ENCODE assay signal across 9 mouse cellular contexts in the genomic region with DNA sequence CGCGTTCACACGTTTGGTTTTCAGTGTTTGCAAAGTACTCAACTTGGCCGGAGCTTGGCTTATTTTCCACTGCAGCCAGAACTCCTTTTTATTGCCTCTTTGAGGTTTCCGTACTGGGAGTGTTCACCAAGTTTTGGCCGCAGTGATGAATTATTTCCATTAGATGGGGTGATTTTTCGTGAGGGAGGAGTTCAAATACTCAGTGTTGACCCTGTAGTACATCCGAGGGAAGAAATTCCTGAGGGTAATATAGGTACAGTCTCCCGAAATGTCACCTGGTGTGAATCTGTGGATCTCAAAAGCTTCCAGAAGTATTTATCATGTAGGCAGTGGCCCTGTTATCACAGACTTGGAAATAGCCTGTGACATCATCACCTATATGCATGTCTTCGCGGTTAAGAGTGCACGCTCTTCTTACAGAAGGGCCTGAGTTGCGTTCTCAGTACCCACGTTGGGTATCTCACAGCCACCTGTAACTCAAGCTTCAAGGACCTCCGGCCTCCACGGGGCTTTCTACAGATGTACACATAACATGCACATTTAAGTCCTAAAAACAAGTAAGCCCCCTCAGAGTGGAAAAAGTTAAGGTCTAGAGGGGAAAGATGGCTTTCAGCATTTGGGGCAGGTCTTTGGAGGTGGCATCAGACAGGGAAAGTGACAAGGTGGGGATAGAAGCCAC. TPM values are rescaled to one million over a fixed set of nuclear protein-coding genes. Genes with fewer than 3 reads are reported as not detected.
DNase-seq lines count a peak whose midpoint lies in the region; ATAC-seq and TF ChIP-seq lines count a peak whose summit lies in the region.
"Had no signal": no experiment of that assay in that cellular context is flagged by ENCODE, and none has a peak within 500 bp of the region (broad histone marks: within the 10 kb centered on the region; RNA-seq: fewer than 3 reads in every experiment).

No protein-coding gene starts in this region.

- H3K9me3 ChIP-seq in heart, embryonic 14.5 days (ENCODE audit: control insufficient read depth, low read length), result no peaks in the 10 kb centered on the region
- no peaks in the 10 kb centered on the region for H3K9me3 ChIP-seq in hindbrain, embryonic 11.5 days (ENCODE audit: control insufficient read depth, low read length)
- no peaks in the 10 kb centered on the region for H3K9me3 ChIP-seq in midbrain, embryonic 12.5 days

- peak overlapping the region; percentile 94 for H3K4me2 ChIP-seq in heart, embryonic 14.5 days (ENCODE audit: low read length)
- peak overlapping the region; percentile 96 for H3K4me2 ChIP-seq in hindbrain, embryonic 11.5 days (replicated peaks; ENCODE audit: low read depth, low read length)
- H3K4me2 ChIP-seq in midbrain, embryonic 12.5 days (replicated peaks), result peak overlapping the region; percentile 95

- no peak for ATAC-seq in heart, embryonic 14.5 days (ENCODE audit: insufficient number of reproducible peaks, insufficient read depth, low FRiP score, low read depth)
- ATAC-seq in hindbrain, embryonic 11.5 days (ENCODE audit: low FRiP score), result no peak
- ATAC-seq in midbrain, embryonic 12.5 days (ENCODE audit: low FRiP score, low read depth), result no peak

- peak overlapping the region; percentile 80 to 99 for H3K27ac ChIP-seq in heart, embryonic 14.5 days (replicated peaks in 1 of 2; ENCODE audit: control insufficient read depth in 1 of 2, insufficient read depth in 1 of 2, low read depth in 2 of 2, low read length in 2 of 2)
- peak overlapping the region; percentile 65 for H3K27ac ChIP-seq in bone marrow macrophage, adult 2 months (ENCODE audit: insufficient read depth, low read depth, low read length)
- H3K27ac ChIP-seq in hindbrain, embryonic 11.5 days (ENCODE audit: low read depth, low read length), result no peak overlapping the region
- H3K27ac ChIP-seq in midbrain, embryonic 12.5 days (replicated peaks), result peak overlapping the region; percentile 60

- H3K4me1 ChIP-seq in heart, embryonic 14.5 days (ENCODE audit: control insufficient read depth in 2 of 2, insufficient read depth in 2 of 2, low read length in 2 of 2), result peaks cover 18 to 28% of the 10 kb centered on the region in 2 experiments
- H3K4me1 ChIP-seq in bone marrow macrophage, adult 2 months (ENCODE audit: control insufficient read depth, insufficient read depth, low read length), result peaks cover 36% of the 10 kb centered on the region
- H3K4me1 ChIP-seq in hindbrain, embryonic 11.5 days (replicated peaks; ENCODE audit: control insufficient read depth, insufficient read depth, low read length), result 0 out of 2 replicates have a peak, but pooled peaks cover 2% of the 10 kb centered on the region
- peaks cover 30% of the 10 kb centered on the region for H3K4me1 ChIP-seq in midbrain, embryonic 12.5 days

- no peak for DNase-seq in heart, adult 8-10 months (ENCODE audit: low spot score)
- DNase-seq in hindbrain, embryonic 11.5 days (ENCODE audit: low spot score), result no peak
- DNase-seq in frontal cortex, postnatal 10 days (ENCODE audit: low spot score in 2 of 2), result no peak
- DNase-seq in adrenal gland, postnatal 10 days, result no peak
- DNase-seq in c-Kit-positive CD71-positive TER-119-positive erythroid progenitor cells, embryonic 14.5 days (ENCODE audit: low spot score), result no peak

- no peak for TF ChIP-seq CTCF in bone marrow macrophage, adult 2 months (IDR thresholded peaks at IDR 0.05; ENCODE audit: low read depth, low read length)

- no peak for TF ChIP-seq POLR2A in bone marrow macrophage, adult 2 months (IDR thresholded peaks at IDR 0.05; ENCODE audit: borderline replicate concordance, low read depth, low read length)

- no peaks in the 10 kb centered on the region for H3K27me3 ChIP-seq in heart, embryonic 14.5 days (ENCODE audit: control insufficient read depth, insufficient read depth, low read length)
- no peaks in the 10 kb centered on the region for H3K27me3 ChIP-seq in hindbrain, embryonic 11.5 days (ENCODE audit: control insufficient read depth, insufficient read depth, low read length)
- H3K27me3 ChIP-seq in midbrain, embryonic 12.5 days, result no peaks in the 10 kb centered on the region
- H3K27me3 ChIP-seq: Patski had no signal

- 35% methylated on average over 16 of the region's 16 CpGs for WGBS in heart, embryonic 14.5 days
- WGBS in hindbrain, embryonic 11.5 days, result 61% methylated on average over 16 of the region's 16 CpGs
- 57% methylated on average over 16 of the region's 16 CpGs for WGBS in midbrain, embryonic 12.5 days

- H3K36me3 ChIP-seq in heart, embryonic 14.5 days (ENCODE audit: control insufficient read depth, insufficient read depth, low read length), result no peaks in the 10 kb centered on the region
- H3K36me3 ChIP-seq in hindbrain, embryonic 11.5 days (ENCODE audit: control insufficient read depth, insufficient read depth, low read length), result no peaks in the 10 kb centered on the region
- no peaks in the 10 kb centered on the region for H3K36me3 ChIP-seq in midbrain, embryonic 12.5 days

- H3K9ac ChIP-seq in heart, embryonic 14.5 days (ENCODE audit: low read length), result peak overlapping the region; percentile 60
- H3K9ac ChIP-seq in hindbrain, embryonic 11.5 days (ENCODE audit: low read depth, low read length), result no peak overlapping the region
- H3K9ac ChIP-seq in midbrain, embryonic 12.5 days (replicated peaks), result 0 out of 2 replicates have a peak overlapping the region, but pooled peaks have one; percentile 34

- peak overlapping the region; percentile 44 to 84 for H3K4me3 ChIP-seq in heart, embryonic 14.5 days (ENCODE audit: control insufficient read depth in 1 of 2, insufficient read depth in 1 of 2, low read depth in 1 of 2, low read length in 2 of 2)
- peak overlapping the region; percentile 58 for H3K4me3 ChIP-seq in bone marrow macrophage, adult 2 months (ENCODE audit: insufficient read depth, low read length)
- H3K4me3 ChIP-seq in hindbrain, embryonic 11.5 days (ENCODE audit: low read depth, low read length), result peak overlapping the region; percentile 19; the same call in 1 of the 2 replicates
- H3K4me3 ChIP-seq in midbrain, embryonic 12.5 days, result peak overlapping the region; percentile 95

RNA-seq across cellular contexts. Expression of gene Mxi1, which starts 4.4 kb away (rescaled TPM):
- 46.0 and 49.7 TPM in 2 replicates for polyA plus RNA-seq in heart, embryonic 14.5 days (2014; fragmentation: Nextera tagmentation; extraction: Ambion mirVana)
- 10 to 100 TPM; 38.7 to 49.2 (median 46.0) TPM for total RNA-seq in heart, adult 8-10 months (2022)
- polyA plus RNA-seq in bone marrow macrophage, adult 2 months (2012; ENCODE audit: insufficient read depth, insufficient read length, missing spikeins), result 48.3 and 49.2 TPM in 2 replicates
- 59.6 and 73.7 TPM in 2 replicates for polyA plus RNA-seq in hindbrain, embryonic 11.5 days (2014; fragmentation: Nextera tagmentation; extraction: Ambion mirVana)
- polyA plus RNA-seq in midbrain, embryonic 12.5 days (2016; fragmentation: Nextera tagmentation; extraction: Ambion mirVana), result 71.3 and 77.8 TPM in 2 replicates
- total RNA-seq in adrenal gland, postnatal 10 days (2021), result 10 to 100 TPM; 31.0 to 31.7 TPM

RNA-seq across cellular contexts. Expression of gene Gm10197, which starts 56.9 kb away (rescaled TPM):
- polyA plus RNA-seq in heart, embryonic 14.5 days (2014; fragmentation: Nextera tagmentation; extraction: Ambion mirVana), result not detected in 2 replicates
- total RNA-seq in heart, adult 8-10 months (2022), result not detected
- polyA plus RNA-seq in bone marrow macrophage, adult 2 months (2012; ENCODE audit: insufficient read depth, insufficient read length, missing spikeins), result not detected in 2 replicates
- not detected in 2 replicates for polyA plus RNA-seq in hindbrain, embryonic 11.5 days (2014; fragmentation: Nextera tagmentation; extraction: Ambion mirVana)
- polyA plus RNA-seq in midbrain, embryonic 12.5 days (2016; fragmentation: Nextera tagmentation; extraction: Ambion mirVana), result not detected in 2 replicates
- total RNA-seq in adrenal gland, postnatal 10 days (2021), result not detected

Comparison
In these comparisons a context has a peak if more than half of its experiments do, and no peak if none do; other contexts are left out.
1. H3K4me3 ChIP-seq: peak in every context shown above with its lines; median percentile 95 in midbrain, embryonic 12.5 days; 64 in heart, embryonic 14.5 days; 58 in bone marrow macrophage, adult 2 months; 19 in hindbrain, embryonic 11.5 days.